13 mouse cellular contexts compared by ENCODE assay signal in genomic region chr9:44088877-44089608, GRCm38 (mm10). TPM values are rescaled to one million over a fixed set of nuclear protein-coding genes. Genes with fewer than 3 reads are reported as not detected.
DNase-seq lines count a peak whose midpoint lies in the region; ATAC-seq and TF ChIP-seq lines count a peak whose summit lies in the region.
"Had no signal": no experiment of that assay in that cellular context is flagged by ENCODE, and none has a peak within 500 bp of the region (broad histone marks: within the 10 kb centered on the region; RNA-seq: fewer than 3 reads in every experiment).

No protein-coding gene starts in this region.

- H3K27ac ChIP-seq in lung, postnatal 0 days (ENCODE audit: low read length) = no peak overlapping the region
- H3K27ac ChIP-seq in bone marrow, adult 2 months (ENCODE audit: control insufficient read depth, insufficient read depth, low read depth, low read length, poor library complexity) = peak overlapping the region; percentile 62
- H3K27ac ChIP-seq in intestine, postnatal 0 days (ENCODE audit: low read depth, low read length) = no peak overlapping the region
- H3K27ac ChIP-seq: limb, embryonic 12.5 days had no signal

- H3K27me3 ChIP-seq in lung, postnatal 0 days (replicated peaks; ENCODE audit: insufficient read depth, low read length) = no peaks in the 10 kb centered on the region; the same call in 1 of the 2 replicates
- no peaks in the 10 kb centered on the region for H3K27me3 ChIP-seq in intestine, postnatal 0 days (replicated peaks; ENCODE audit: control insufficient read depth, insufficient read depth, low read length)

- H3K4me2 ChIP-seq in lung, postnatal 0 days (replicated peaks; ENCODE audit: low read depth, low read length) = no peak overlapping the region
- H3K4me2 ChIP-seq in intestine, postnatal 0 days (replicated peaks; ENCODE audit: low read depth) = peak overlapping the region; percentile 35; the same call in 1 of the 2 replicates

- no peak overlapping the region for H3K9ac ChIP-seq in lung, postnatal 0 days (replicated peaks; ENCODE audit: low read depth)
- H3K9ac ChIP-seq in intestine, postnatal 0 days (ENCODE audit: low read depth, low read length) = no peak overlapping the region
- H3K9ac ChIP-seq: limb, embryonic 12.5 days had no signal

- peaks cover 11% of the 10 kb centered on the region; the same call in 1 of the 2 replicates for H3K4me1 ChIP-seq in lung, postnatal 0 days (ENCODE audit: insufficient read depth, low read depth, low read length)
- H3K4me1 ChIP-seq in lung, adult 2 months (ENCODE audit: control insufficient read depth, insufficient read depth, low read length) = peaks cover 12% of the 10 kb centered on the region
- H3K4me1 ChIP-seq in bone marrow, adult 2 months (ENCODE audit: control insufficient read depth, insufficient read depth, low read length) = peaks cover 6% of the 10 kb centered on the region
- H3K4me1 ChIP-seq in intestine, postnatal 0 days (replicated peaks; ENCODE audit: control insufficient read depth, insufficient read depth, low read length) = peaks cover 11% of the 10 kb centered on the region; the same call in 1 of the 2 replicates

- TF ChIP-seq EP300 in lung, postnatal 0 days (IDR thresholded peaks at IDR 0.05) = no peak

- 45% methylated on average over 12 of the region's 12 CpGs for WGBS in lung, postnatal 0 days
- 32% methylated on average over 12 of the region's 12 CpGs for WGBS in lung, adult 2 months
- 7% methylated on average over 12 of the region's 12 CpGs for WGBS in bone marrow, adult 2 months
- 52% methylated on average over 12 of the region's 12 CpGs for WGBS in intestine, postnatal 0 days

- H3K9me3 ChIP-seq in lung, postnatal 0 days (ENCODE audit: low read length) = no peaks in the 10 kb centered on the region
- H3K9me3 ChIP-seq in intestine, postnatal 0 days (ENCODE audit: control insufficient read depth) = no peaks in the 10 kb centered on the region
- H3K9me3 ChIP-seq: limb, embryonic 12.5 days had no signal

- TF ChIP-seq POLR2A in lung, adult 2 months (IDR thresholded peaks at IDR 0.05; ENCODE audit: borderline replicate concordance, extremely low read depth, low read depth, low read length) = no peak
- TF ChIP-seq POLR2A in bone marrow, adult 2 months (IDR thresholded peaks at IDR 0.05; ENCODE audit: borderline replicate concordance, control insufficient read depth, low read depth, low read length) = no peak

- TF ChIP-seq CTCF in lung, postnatal 0 days (IDR thresholded peaks at IDR 0.05) = no peak
- TF ChIP-seq CTCF in lung, adult 2 months (IDR thresholded peaks at IDR 0.05; ENCODE audit: insufficient read depth, low read length) = no peak
- no peak for TF ChIP-seq CTCF in bone marrow, adult 2 months (IDR thresholded peaks at IDR 0.05; ENCODE audit: control insufficient read depth, insufficient read depth, low read length)
- no peak for TF ChIP-seq CTCF in intestine, postnatal 0 days (IDR thresholded peaks at IDR 0.05; ENCODE audit: low read depth)

- H3K36me3 ChIP-seq in lung, postnatal 0 days (ENCODE audit: insufficient read depth, low read length) = 0 out of 2 replicates have a peak, but pooled peaks cover 5% of the 10 kb centered on the region
- peaks cover 22% of the 10 kb centered on the region for H3K36me3 ChIP-seq in intestine, postnatal 0 days (ENCODE audit: control insufficient read depth, insufficient read depth)

- ATAC-seq in lung, postnatal 0 days = no peak
- ATAC-seq in intestine, postnatal 0 days = no peak

- peak; percentile 59 for DNase-seq in lung, postnatal 0 days (ENCODE audit: low spot score)
- no peak for DNase-seq in lung, adult 2 months
- peak; percentile 63 for DNase-seq in thymus, postnatal 14 days
- no peak for DNase-seq in adrenal gland, postnatal 10 days
- no peak for DNase-seq in cerebellum, adult 9-10 months
- DNase-seq: cerebellum, adult 11 months; kidney, postnatal 14 days; midbrain, embryonic 14.5 days; retina, postnatal 1 day had no signal

- no peak overlapping the region for H3K4me3 ChIP-seq in lung, postnatal 0 days (ENCODE audit: low read depth, low read length)
- no peak overlapping the region for H3K4me3 ChIP-seq in lung, adult 2 months (replicated peaks; ENCODE audit: extremely low read depth, low read depth, low read length)
- no peak overlapping the region for H3K4me3 ChIP-seq in bone marrow, adult 2 months (replicated peaks; ENCODE audit: control insufficient read depth, low read depth, low read length)
- H3K4me3 ChIP-seq in intestine, postnatal 0 days (ENCODE audit: low read depth, low read length) = no peak overlapping the region
- H3K4me3 ChIP-seq: limb, embryonic 12.5 days had no signal

RNA-seq across cellular contexts. Expression of gene Mfrp, which starts 12.5 kb away (rescaled TPM):
- 0.08 TPM in 1 of 2 replicates, not detected in the other for polyA plus RNA-seq in lung, postnatal 0 days (2015; fragmentation: Nextera tagmentation; extraction: Ambion mirVana)
- 0.25 and 0.34 TPM in 2 replicates for polyA plus RNA-seq in lung, adult 2 months (2012; rRNA removed)
- polyA plus RNA-seq in bone marrow, adult 2 months (2011; ENCODE audit: insufficient read depth, insufficient read length, low replicate concordance, missing spikeins) = 0.95 TPM in 1 of 2 replicates, not detected in the other
- polyA plus RNA-seq in intestine, postnatal 0 days (2015; fragmentation: Nextera tagmentation; extraction: Ambion mirVana) = 0.05 TPM in 1 of 2 replicates, not detected in the other
- under 1 TPM in 1 of 2 experiments, not detected in 1; 0.30 TPM for total RNA-seq in adrenal gland, postnatal 10 days (2021)
- total RNA-seq: heart, adult 18-20 months had no signal

RNA-seq across cellular contexts. Expression of gene C1qtnf5, which starts 18.0 kb away (rescaled TPM):
- 9.8 and 10.3 TPM in 2 replicates for polyA plus RNA-seq in lung, postnatal 0 days (2015; fragmentation: Nextera tagmentation; extraction: Ambion mirVana)
- polyA plus RNA-seq in lung, adult 2 months (2012; rRNA removed) = 29.0 and 31.0 TPM in 2 replicates
- polyA plus RNA-seq in bone marrow, adult 2 months (2011; ENCODE audit: insufficient read depth, insufficient read length, low replicate concordance, missing spikeins) = 3.3 TPM in 1 of 2 replicates, not detected in the other
- 5.4 and 6.0 TPM in 2 replicates for polyA plus RNA-seq in intestine, postnatal 0 days (2015; fragmentation: Nextera tagmentation; extraction: Ambion mirVana)
- total RNA-seq in adrenal gland, postnatal 10 days (2021) = 10 to 100 TPM; 16.7 to 21.9 TPM

RNA-seq across cellular contexts. Expression of gene Usp2, which starts 22.2 kb away (rescaled TPM):
- polyA plus RNA-seq in lung, postnatal 0 days (2015; fragmentation: Nextera tagmentation; extraction: Ambion mirVana) = 11.0 TPM in 2 replicates
- 5.7 and 9.2 TPM in 2 replicates for polyA plus RNA-seq in lung, adult 2 months (2012; rRNA removed)
- polyA plus RNA-seq in bone marrow, adult 2 months (2011; ENCODE audit: insufficient read depth, insufficient read length, low replicate concordance, missing spikeins) = 1.2 and 2.6 TPM in 2 replicates
- 9.7 and 10.4 TPM in 2 replicates for polyA plus RNA-seq in intestine, postnatal 0 days (2015; fragmentation: Nextera tagmentation; extraction: Ambion mirVana)
- 10 to 100 TPM; 36.4 to 52.2 TPM for total RNA-seq in adrenal gland, postnatal 10 days (2021)

RNA-seq across cellular contexts. Expression of gene Gm49380, which starts 24.3 kb away (rescaled TPM):
- 0.29 and 0.30 TPM in 2 replicates for polyA plus RNA-seq in lung, postnatal 0 days (2015; fragmentation: Nextera tagmentation; extraction: Ambion mirVana)
- 0.27 TPM in 1 of 2 replicates, not detected in the other for polyA plus RNA-seq in lung, adult 2 months (2012; rRNA removed)
- polyA plus RNA-seq in bone marrow, adult 2 months (2011; ENCODE audit: insufficient read depth, insufficient read length, low replicate concordance, missing spikeins) = not detected in 2 replicates
- 0.05 TPM in 1 of 2 replicates, not detected in the other for polyA plus RNA-seq in intestine, postnatal 0 days (2015; fragmentation: Nextera tagmentation; extraction: Ambion mirVana)
- under 1 TPM in 1 of 2 experiments, not detected in 1; 0.51 TPM for total RNA-seq in adrenal gland, postnatal 10 days (2021)

RNA-seq across cellular contexts. Expression of gene Rnf26, which starts 24.3 kb away (rescaled TPM):
- 18.8 and 19.0 TPM in 2 replicates for polyA plus RNA-seq in lung, postnatal 0 days (2015; fragmentation: Nextera tagmentation; extraction: Ambion mirVana)
- polyA plus RNA-seq in lung, adult 2 months (2012; rRNA removed) = 24.6 and 25.0 TPM in 2 replicates
- 11.2 and 28.8 TPM in 2 replicates for polyA plus RNA-seq in bone marrow, adult 2 months (2011; ENCODE audit: insufficient read depth, insufficient read length, low replicate concordance, missing spikeins)
- 18.4 and 18.8 TPM in 2 replicates for polyA plus RNA-seq in intestine, postnatal 0 days (2015; fragmentation: Nextera tagmentation; extraction: Ambion mirVana)
- 10 to 100 TPM; 29.3 to 35.5 TPM for total RNA-seq in adrenal gland, postnatal 10 days (2021)

Comparison
In these comparisons a context has a peak if more than half of its experiments do, and no peak if none do; other contexts are left out.
1. DNase-seq: peak in lung, postnatal 0 days (single experiment) and thymus, postnatal 14 days (single experiment); none in lung, adult 2 months (single experiment), adrenal gland, postnatal 10 days (single experiment) and cerebellum, adult 9-10 months (single experiment).